Comparison of ENCODE assay signal across 21 mouse cellular contexts in the genomic region with DNA sequence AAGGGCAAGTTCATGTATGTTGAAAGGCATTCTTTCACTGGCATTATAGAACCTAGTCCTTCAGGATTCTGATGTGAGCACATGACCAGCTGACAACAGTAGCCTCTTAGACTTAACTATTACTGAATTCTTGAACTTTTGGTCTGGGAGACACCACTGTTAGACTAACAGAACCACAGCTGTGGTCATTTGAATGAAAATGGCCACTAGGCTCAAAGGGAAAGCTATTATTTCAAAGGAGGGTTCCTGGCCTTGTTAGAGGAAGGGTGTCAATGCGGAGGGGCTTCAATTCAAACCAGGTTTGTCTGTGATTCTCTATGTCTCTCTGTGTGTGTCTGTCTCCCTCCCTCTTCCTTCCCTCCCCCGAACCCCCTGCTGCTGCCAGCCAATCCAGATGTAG. TPM values are rescaled to one million over a fixed set of nuclear protein-coding genes. Genes with fewer than 3 reads are reported as not detected.
DNase-seq lines count a peak whose midpoint lies in the region; ATAC-seq and TF ChIP-seq lines count a peak whose summit lies in the region.
"Had no signal": no experiment of that assay in that cellular context is flagged by ENCODE, and none has a peak within 500 bp of the region (broad histone marks: within the 10 kb centered on the region; RNA-seq: fewer than 3 reads in every experiment).

No protein-coding gene starts in this region.

- H3K9me3 ChIP-seq in forebrain, embryonic 15.5 days, result no peaks in the 10 kb centered on the region
- no peaks in the 10 kb centered on the region for H3K9me3 ChIP-seq in forebrain, embryonic 16.5 days (ENCODE audit: control insufficient read depth, low read length)
- H3K9me3 ChIP-seq in liver, postnatal 0 days (ENCODE audit: low read length), result no peaks in the 10 kb centered on the region
- no peaks in the 10 kb centered on the region for H3K9me3 ChIP-seq in liver, embryonic 12.5 days (replicated peaks)
- no peaks in the 10 kb centered on the region for H3K9me3 ChIP-seq in ES-Bruce4 (replicated peaks; ENCODE audit: control insufficient read depth, insufficient read depth, low read length, poor library complexity, severe bottlenecking)
- no peaks in the 10 kb centered on the region for H3K9me3 ChIP-seq in embryonic facial prominence, embryonic 10.5 days
- H3K9me3 ChIP-seq: kidney, embryonic 15.5 days; liver, embryonic 15.5 days; megakaryocyte, embryonic 14.5 days had no signal

- H3K4me1 ChIP-seq in forebrain, embryonic 15.5 days, result peaks cover 39% of the 10 kb centered on the region
- peaks cover 22% of the 10 kb centered on the region for H3K4me1 ChIP-seq in forebrain, embryonic 16.5 days (replicated peaks; ENCODE audit: control insufficient read depth, insufficient read depth, low read length)
- H3K4me1 ChIP-seq in liver, postnatal 0 days (ENCODE audit: insufficient read depth), result peaks cover 16% of the 10 kb centered on the region
- peaks cover 35% of the 10 kb centered on the region for H3K4me1 ChIP-seq in liver, embryonic 12.5 days
- no peaks in the 10 kb centered on the region for H3K4me1 ChIP-seq in ES-Bruce4 (ENCODE audit: control insufficient read depth, insufficient read depth, low read length)
- H3K4me1 ChIP-seq in embryonic facial prominence, embryonic 10.5 days, result peaks cover 32% of the 10 kb centered on the region

- TF ChIP-seq CTCF in liver, postnatal 0 days (IDR thresholded peaks at IDR 0.05; ENCODE audit: low read depth), result no peak
- no peak for TF ChIP-seq CTCF in ES-Bruce4 (IDR thresholded peaks at IDR 0.05; ENCODE audit: low read depth, low read length)

- TF ChIP-seq POLR2A in ES-Bruce4 (IDR thresholded peaks at IDR 0.05; ENCODE audit: insufficient read depth, low read length), result no peak

- no peak for DNase-seq in liver, postnatal 0 days
- DNase-seq in embryonic facial prominence, embryonic 10.5 days (ENCODE audit: low spot score), result no peak
- no peak for DNase-seq in gastrocnemius, adult 8-10 months (ENCODE audit: low spot score in 2 of 2)
- DNase-seq in urinary bladder, postnatal 4 days (ENCODE audit: low spot score in 2 of 2), result no peak
- DNase-seq: cerebellum, adult 2 months; gastrocnemius, postnatal 25 days; kidney, postnatal 4 days; layer of hippocampus, adult 9-11 months; lung, postnatal 14 days; retina, postnatal 1 day had no signal

- TF ChIP-seq EP300 in liver, postnatal 0 days (IDR thresholded peaks at IDR 0.05; ENCODE audit: low read depth), result no peak
- 0 out of 2 replicates have a peak, but pooled peaks have one; percentile 27 for TF ChIP-seq EP300 in ES-Bruce4 (IDR thresholded peaks at IDR 0.05; ENCODE audit: insufficient read depth, low read depth, low read length)

- H3K4me2 ChIP-seq in forebrain, embryonic 15.5 days (replicated peaks), result 0 out of 2 replicates have a peak overlapping the region, but pooled peaks have one; percentile 6
- no peak overlapping the region for H3K4me2 ChIP-seq in forebrain, embryonic 16.5 days (ENCODE audit: low read length)
- H3K4me2 ChIP-seq in liver, postnatal 0 days (ENCODE audit: low read depth, low read length), result 0 out of 2 replicates have a peak overlapping the region, but pooled peaks have one; percentile 9
- no peak overlapping the region for H3K4me2 ChIP-seq in liver, embryonic 12.5 days
- H3K4me2 ChIP-seq: kidney, embryonic 15.5 days; liver, embryonic 15.5 days had no signal

- 85% methylated on average over 2 of the region's 2 CpGs for WGBS in forebrain, embryonic 15.5 days
- WGBS in forebrain, embryonic 16.5 days, result 57% methylated on average over 2 of the region's 2 CpGs
- 81% methylated on average over 2 of the region's 2 CpGs for WGBS in liver, postnatal 0 days (ENCODE audit: insufficient replicate concordance)
- WGBS in liver, embryonic 12.5 days (ENCODE audit: insufficient replicate concordance), result 60% methylated on average over 2 of the region's 2 CpGs
- WGBS in embryonic facial prominence, embryonic 10.5 days, result 67% methylated on average over 2 of the region's 2 CpGs

- H3K9ac ChIP-seq in forebrain, embryonic 15.5 days (replicated peaks), result no peak overlapping the region
- H3K9ac ChIP-seq in forebrain, embryonic 16.5 days (replicated peaks; ENCODE audit: low read depth, low read length), result no peak overlapping the region
- no peak overlapping the region for H3K9ac ChIP-seq in liver, postnatal 0 days (replicated peaks)
- H3K9ac ChIP-seq in liver, embryonic 12.5 days, result no peak overlapping the region
- H3K9ac ChIP-seq in ES-Bruce4 (ENCODE audit: low read depth, poor library complexity, severe bottlenecking), result no peak overlapping the region
- H3K9ac ChIP-seq: kidney, embryonic 15.5 days; liver, embryonic 15.5 days had no signal

- no peak for ATAC-seq in forebrain, embryonic 15.5 days (replicated peaks)
- ATAC-seq in forebrain, embryonic 16.5 days, result no peak
- ATAC-seq in liver, postnatal 0 days, result no peak
- no peak for ATAC-seq in liver, embryonic 12.5 days
- ATAC-seq: intestine, postnatal 0 days had no signal

- no peaks in the 10 kb centered on the region for H3K27me3 ChIP-seq in forebrain, embryonic 15.5 days
- H3K27me3 ChIP-seq in forebrain, embryonic 16.5 days (replicated peaks; ENCODE audit: control insufficient read depth, insufficient read depth, low read length), result no peaks in the 10 kb centered on the region
- no peaks in the 10 kb centered on the region for H3K27me3 ChIP-seq in liver, postnatal 0 days (ENCODE audit: insufficient read depth, low read length)
- no peaks in the 10 kb centered on the region for H3K27me3 ChIP-seq in liver, embryonic 12.5 days (replicated peaks)
- no peaks in the 10 kb centered on the region for H3K27me3 ChIP-seq in ES-Bruce4 (ENCODE audit: control insufficient read depth, insufficient read depth, low read length, poor library complexity, severe bottlenecking)
- no peaks in the 10 kb centered on the region for H3K27me3 ChIP-seq in embryonic facial prominence, embryonic 10.5 days (replicated peaks; ENCODE audit: low read depth, poor library complexity, severe bottlenecking)
- H3K27me3 ChIP-seq: kidney, embryonic 15.5 days; liver, embryonic 15.5 days; megakaryocyte, embryonic 14.5 days had no signal

- H3K27ac ChIP-seq in forebrain, embryonic 15.5 days (replicated peaks), result no peak overlapping the region
- no peak overlapping the region for H3K27ac ChIP-seq in forebrain, embryonic 16.5 days (ENCODE audit: low read length)
- H3K27ac ChIP-seq in liver, postnatal 0 days (ENCODE audit: low read depth), result no peak overlapping the region
- no peak overlapping the region for H3K27ac ChIP-seq in liver, embryonic 12.5 days
- H3K27ac ChIP-seq in ES-Bruce4 (ENCODE audit: insufficient read depth, low read length), result no peak overlapping the region; the same call in 1 of the 2 replicates
- H3K27ac ChIP-seq in embryonic facial prominence, embryonic 10.5 days (replicated peaks), result no peak overlapping the region
- H3K27ac ChIP-seq: kidney, embryonic 15.5 days; liver, embryonic 15.5 days; stomach, postnatal 0 days had no signal

- H3K4me3 ChIP-seq in forebrain, embryonic 15.5 days, result no peak overlapping the region
- H3K4me3 ChIP-seq in forebrain, embryonic 16.5 days (replicated peaks; ENCODE audit: low read length), result no peak overlapping the region
- no peak overlapping the region for H3K4me3 ChIP-seq in liver, postnatal 0 days (ENCODE audit: low read depth, low read length)
- no peak overlapping the region for H3K4me3 ChIP-seq in liver, embryonic 12.5 days
- H3K4me3 ChIP-seq in ES-Bruce4 (ENCODE audit: low read depth, low read length), result no peak overlapping the region
- peak overlapping the region; percentile 6; the same call in 1 of the 2 replicates for H3K4me3 ChIP-seq in embryonic facial prominence, embryonic 10.5 days
- H3K4me3 ChIP-seq: erythroblast, embryonic 14.5 days; kidney, embryonic 15.5 days; liver, embryonic 15.5 days; megakaryocyte, embryonic 14.5 days; myocyte had no signal

- peaks cover 8% of the 10 kb centered on the region; the same call in 1 of the 2 replicates for H3K36me3 ChIP-seq in forebrain, embryonic 15.5 days
- H3K36me3 ChIP-seq in forebrain, embryonic 16.5 days (ENCODE audit: control insufficient read depth, insufficient read depth), result no peaks in the 10 kb centered on the region
- no peaks in the 10 kb centered on the region; the same call in 1 of the 2 replicates for H3K36me3 ChIP-seq in liver, postnatal 0 days (replicated peaks; ENCODE audit: insufficient read depth, low read length)
- peaks cover 13% of the 10 kb centered on the region for H3K36me3 ChIP-seq in liver, embryonic 12.5 days
- no peaks in the 10 kb centered on the region for H3K36me3 ChIP-seq in ES-Bruce4 (ENCODE audit: control insufficient read depth, insufficient read depth, low read length, poor library complexity, severe bottlenecking)
- H3K36me3 ChIP-seq in embryonic facial prominence, embryonic 10.5 days (replicated peaks), result peaks cover 39% of the 10 kb centered on the region
- H3K36me3 ChIP-seq: liver, embryonic 15.5 days had no signal

RNA-seq across cellular contexts. Expression of a gene that starts 5.8 kb away (rescaled TPM):
- polyA plus RNA-seq in forebrain, embryonic 15.5 days (2015; fragmentation: Nextera tagmentation; extraction: Ambion mirVana), result 325 and 344 TPM in 2 replicates
- 323 and 366 TPM in 2 replicates for polyA plus RNA-seq in forebrain, embryonic 16.5 days (2015; fragmentation: Nextera tagmentation; extraction: Ambion mirVana)
- 8.1 and 9.1 TPM in 2 replicates for polyA plus RNA-seq in liver, postnatal 0 days (2015; fragmentation: Nextera tagmentation; extraction: Ambion mirVana)
- polyA plus RNA-seq in liver, embryonic 12.5 days (2016; fragmentation: Nextera tagmentation; extraction: Ambion mirVana), result 12.8 and 14.3 TPM in 2 replicates
- polyA plus RNA-seq in ES-Bruce4 (2011; ENCODE audit: insufficient read depth, insufficient read length, low read depth, missing spikeins), result 75.0 and 82.2 TPM in 2 replicates
- 171 and 174 TPM in 2 replicates for polyA plus RNA-seq in embryonic facial prominence, embryonic 10.5 days (2016; fragmentation: Nextera tagmentation; extraction: Ambion mirVana)
- total RNA-seq in gastrocnemius, adult 8-10 months (2022), result 10 to 100 TPM; 17.0 to 24.6 (median 22.4) TPM

Comparison
In these comparisons a context has a peak if more than half of its experiments do, and no peak if none do; other contexts are left out.
1. H3K4me2 ChIP-seq: peak in forebrain, embryonic 15.5 days (single experiment) and liver, postnatal 0 days (single experiment); none in forebrain, embryonic 16.5 days (single experiment) and liver, embryonic 12.5 days (single experiment).